Mouse (Mus musculus): ENCODE data around the gene 5730455P16Rik. TPM values are rescaled to one million over a fixed set of nuclear protein-coding genes. Genes with fewer than 3 reads are reported as not detected.
"Not testable (repeated sequence)": the region's sequence is repeated elsewhere in the genome, so short reads cannot be mapped to it uniquely, and the experiment has no call there.

5730455P16Rik gene
- polyA plus RNA-seq, 1 experiment: 5.0 TPM

- WGBS: 97% methylated on average over 1 of the region's 1 CpGs
- H3K4me1 ChIP-seq (ENCODE audit: control insufficient read depth, insufficient read depth, low read length): no peaks in the 10 kb centered on the region
- no peaks in the 10 kb centered on the region for H3K36me3 ChIP-seq (ENCODE audit: control insufficient read depth, insufficient read depth, low read length)
- no peak for DNase-seq
- no peak overlapping the region for H3K27ac ChIP-seq (ENCODE audit: insufficient read depth, low read depth, low read length)
- H3K4me3 ChIP-seq (ENCODE audit: insufficient read depth, low read depth, low read length): no peak overlapping the region
- H3K27me3 ChIP-seq (replicated peaks; ENCODE audit: control insufficient read depth, insufficient read depth, low read length): no peaks in the 10 kb centered on the region
- TF ChIP-seq CTCF (conservative IDR thresholded peaks at IDR 0.05; ENCODE audit: insufficient read depth, insufficient read length, low read depth, low read length) (no peak), POLR2A (IDR thresholded peaks at IDR 0.05; ENCODE audit: low read depth, low read length) (no peak)
Observed at GRCm38 (mm10) chr11:80419743-80420142, 41.9 kb upstream of the 5730455P16Rik start.

GRCm38 (mm10) chr11:80417085-80417484 is 39.3 kb upstream of the 5730455P16Rik start:
- no peak for DNase-seq
- no peaks in the 10 kb centered on the region for H3K36me3 ChIP-seq (ENCODE audit: control insufficient read depth, insufficient read depth, low read length)
- H3K4me1 ChIP-seq (ENCODE audit: control insufficient read depth, insufficient read depth, low read length): no peaks in the 10 kb centered on the region
- no peaks in the 10 kb centered on the region for H3K27me3 ChIP-seq (replicated peaks; ENCODE audit: control insufficient read depth, insufficient read depth, low read length)
- H3K27ac ChIP-seq (ENCODE audit: insufficient read depth, low read depth, low read length): no peak overlapping the region
- no peak overlapping the region for H3K4me3 ChIP-seq (ENCODE audit: insufficient read depth, low read depth, low read length)
- TF ChIP-seq CTCF (conservative IDR thresholded peaks at IDR 0.05; ENCODE audit: insufficient read depth, insufficient read length, low read depth, low read length) (no peak), POLR2A (IDR thresholded peaks at IDR 0.05; ENCODE audit: low read depth, low read length) (no peak)
- 79% methylated on average over 5 of the region's 5 CpGs for WGBS

- TF ChIP-seq CTCF (conservative IDR thresholded peaks at IDR 0.05; ENCODE audit: insufficient read depth, insufficient read length, low read depth, low read length) (no peak), POLR2A (IDR thresholded peaks at IDR 0.05; ENCODE audit: low read depth, low read length) (no peak)
Observed at GRCm38 (mm10) chr11:80410377-80410776, 32.5 kb upstream of the 5730455P16Rik start.

GRCm38 (mm10) chr11:80407878-80408277 is 30.0 kb upstream of the 5730455P16Rik start:
- DNase-seq; H3K4me1 ChIP-seq (ENCODE audit: control insufficient read depth, insufficient read depth, low read length); H3K27me3 ChIP-seq (replicated peaks; ENCODE audit: control insufficient read depth, insufficient read depth, low read length); H3K4me3 ChIP-seq (ENCODE audit: insufficient read depth, low read depth, low read length); H3K27ac ChIP-seq (ENCODE audit: insufficient read depth, low read depth, low read length): not testable (repeated sequence)
- H3K36me3 ChIP-seq (ENCODE audit: control insufficient read depth, insufficient read depth, low read length): peaks cover 18% of the 10 kb centered on the region
- 97% methylated on average over 6 of the region's 6 CpGs for WGBS

More at GRCm38 (mm10) chr11:80410377-80410776, 32.5 kb upstream of the 5730455P16Rik start:
- Histone ChIP-seq H3K27ac (ENCODE audit: insufficient read depth, low read depth, low read length) (no peak overlapping the region), H3K4me1 (ENCODE audit: control insufficient read depth, insufficient read depth, low read length) (no peaks in the 10 kb centered on the region), H3K27me3 (replicated peaks; ENCODE audit: control insufficient read depth, insufficient read depth, low read length) (no peaks in the 10 kb centered on the region), H3K36me3 (ENCODE audit: control insufficient read depth, insufficient read depth, low read length) (peaks cover 16% of the 10 kb centered on the region), H3K4me3 (ENCODE audit: insufficient read depth, low read depth, low read length) (no peak overlapping the region)
- WGBS: 87% methylated on average over 2 of the region's 2 CpGs
- no peak for DNase-seq

GRCm38 (mm10) chr11:80396617-80397016 is 18.8 kb upstream of the 5730455P16Rik start:
- DNase-seq: no peak
- Histone ChIP-seq H3K4me1 (ENCODE audit: control insufficient read depth, insufficient read depth, low read length) (no peaks in the 10 kb centered on the region), H3K4me3 (ENCODE audit: insufficient read depth, low read depth, low read length) (no peak overlapping the region), H3K36me3 (ENCODE audit: control insufficient read depth, insufficient read depth, low read length) (peaks cover 24% of the 10 kb centered on the region), H3K27me3 (replicated peaks; ENCODE audit: control insufficient read depth, insufficient read depth, low read length) (no peaks in the 10 kb centered on the region), H3K27ac (ENCODE audit: insufficient read depth, low read depth, low read length) (no peak overlapping the region)
- TF ChIP-seq CTCF (conservative IDR thresholded peaks at IDR 0.05; ENCODE audit: insufficient read depth, insufficient read length, low read depth, low read length) (no peak), POLR2A (IDR thresholded peaks at IDR 0.05; ENCODE audit: low read depth, low read length) (no peak)
- 80% methylated on average over 4 of the region's 4 CpGs for WGBS

- WGBS: 82% methylated on average over 3 of the region's 3 CpGs
- TF ChIP-seq CTCF (conservative IDR thresholded peaks at IDR 0.05; ENCODE audit: insufficient read depth, insufficient read length, low read depth, low read length) (no peak), POLR2A (IDR thresholded peaks at IDR 0.05; ENCODE audit: low read depth, low read length) (no peak)
- H3K4me1 ChIP-seq (ENCODE audit: control insufficient read depth, insufficient read depth, low read length): no peaks in the 10 kb centered on the region
- no peak overlapping the region for H3K4me3 ChIP-seq (ENCODE audit: insufficient read depth, low read depth, low read length)
- H3K36me3 ChIP-seq (ENCODE audit: control insufficient read depth, insufficient read depth, low read length): peaks cover 29% of the 10 kb centered on the region
- H3K27ac ChIP-seq (ENCODE audit: insufficient read depth, low read depth, low read length): no peak overlapping the region
- H3K27me3 ChIP-seq (replicated peaks; ENCODE audit: control insufficient read depth, insufficient read depth, low read length): no peaks in the 10 kb centered on the region
- no peak for DNase-seq
Observed at GRCm38 (mm10) chr11:80395930-80396329, 18.1 kb upstream of the 5730455P16Rik start.

GRCm38 (mm10) chr11:80391407-80392120 is 13.7 kb upstream of the 5730455P16Rik start:
- Histone ChIP-seq H3K36me3 (ENCODE audit: control insufficient read depth, insufficient read depth, low read length) (peaks cover 28% of the 10 kb centered on the region), H3K27me3 (replicated peaks; ENCODE audit: control insufficient read depth, insufficient read depth, low read length) (no peaks in the 10 kb centered on the region), H3K4me3 (ENCODE audit: insufficient read depth, low read depth, low read length) (no peak overlapping the region), H3K4me1 (ENCODE audit: control insufficient read depth, insufficient read depth, low read length) (no peaks in the 10 kb centered on the region; the same call in 1 of the 2 replicates), H3K27ac (ENCODE audit: insufficient read depth, low read depth, low read length) (no peak overlapping the region)
- WGBS: 91% methylated on average over 2 of the region's 2 CpGs
- DNase-seq: no peak
- TF ChIP-seq POLR2A (IDR thresholded peaks at IDR 0.05; ENCODE audit: low read depth, low read length) (no peak), CTCF (conservative IDR thresholded peaks at IDR 0.05; ENCODE audit: insufficient read depth, insufficient read length, low read depth, low read length) (no peak)

All from kidney, adult 2 months (tissue).